Mouse (Mus musculus): Measurements from ENCODE around the gene Pnmal1. TPM values are rescaled to one million over a fixed set of nuclear protein-coding genes. Genes with fewer than 3 reads are reported as not detected.

Pnmal1 gene
- polyA plus RNA-seq, 1 experiment from 2014 or later = 1.8 TPM

DNA sequence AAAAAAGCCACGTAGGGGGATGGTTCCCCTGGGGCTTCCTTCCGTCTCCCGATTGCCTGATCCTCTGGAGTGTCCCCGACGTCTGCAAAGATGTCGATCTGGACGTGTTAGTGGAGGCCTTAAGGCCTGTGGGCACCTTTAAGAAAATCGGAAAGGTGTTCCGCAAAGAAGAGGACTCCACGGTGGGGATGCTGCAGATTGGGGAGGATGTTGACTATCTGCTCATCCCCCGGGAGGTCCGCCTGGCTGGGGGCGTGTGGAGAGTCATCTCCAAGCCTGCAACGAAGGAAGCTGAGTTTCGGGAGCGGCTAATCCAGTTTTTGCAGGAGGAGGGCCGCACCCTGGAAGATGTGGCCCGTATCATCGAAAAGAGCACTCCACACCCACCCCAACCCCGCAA lies 34.9 kb downstream of the Pnmal1 start:
- Histone ChIP-seq H3K27me3 (ENCODE audit: control insufficient read depth, insufficient read depth, low read length) (no peaks in the 10 kb centered on the region), H3K9me3 (ENCODE audit: control insufficient read depth, low read length) (no peaks in the 10 kb centered on the region), H3K27ac (replicated peaks) (peak overlapping the region; percentile 85), H3K4me2 (replicated peaks; ENCODE audit: low read depth) (peak overlapping the region; percentile 67), H3K4me1 (replicated peaks; ENCODE audit: control insufficient read depth, insufficient read depth) (peaks cover 2% of the 10 kb centered on the region; the same call in 1 of the 2 replicates), H3K36me3 (ENCODE audit: control insufficient read depth, insufficient read depth, low read length) (no peaks in the 10 kb centered on the region), H3K9ac (ENCODE audit: low read length) (peak overlapping the region; percentile 70), H3K4me3 (ENCODE audit: low read depth, low read length) (peak overlapping the region; percentile 57)
- WGBS = 3% methylated on average over 20 of the region's 20 CpGs
- peak; percentile 20 for DNase-seq (ENCODE audit: low spot score)
- no peak for ATAC-seq (ENCODE audit: low FRiP score, low TSS enrichment)
- TF ChIP-seq EP300 (optimal IDR thresholded peaks at IDR 0.05) = no peak
- TF ChIP-seq CTCF (IDR thresholded peaks at IDR 0.05; ENCODE audit: low read depth) = no peak

DNA sequence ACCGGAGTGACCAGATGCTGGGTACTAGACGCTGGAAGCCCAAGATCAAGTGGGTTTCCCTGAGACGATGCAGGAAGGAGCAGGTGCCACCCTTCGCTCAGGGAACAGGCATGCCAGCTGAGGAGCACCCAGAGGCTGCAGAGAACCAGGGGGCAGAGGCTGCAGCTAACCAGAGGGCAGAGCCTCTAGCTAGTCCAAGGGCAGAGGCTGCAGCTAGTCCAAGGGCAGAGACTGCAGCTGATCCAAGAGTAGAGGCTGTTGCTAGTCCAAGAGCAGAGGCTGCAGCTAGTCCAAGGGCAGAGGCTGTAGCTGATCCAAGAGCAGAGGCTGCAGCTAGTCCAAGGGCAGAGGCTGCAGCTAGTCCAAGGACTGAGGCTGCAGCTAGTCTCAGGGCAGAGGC lies 35.9 kb downstream of the Pnmal1 start:
- Histone ChIP-seq H3K27ac (replicated peaks) (no peak overlapping the region), H3K9me3 (ENCODE audit: control insufficient read depth, low read length) (no peaks in the 10 kb centered on the region), H3K4me1 (replicated peaks; ENCODE audit: control insufficient read depth, insufficient read depth) (peaks cover 2% of the 10 kb centered on the region; the same call in 1 of the 2 replicates), H3K9ac (ENCODE audit: low read length) (peak overlapping the region; percentile 70), H3K4me3 (ENCODE audit: low read depth, low read length) (peak overlapping the region; percentile 57), H3K27me3 (ENCODE audit: control insufficient read depth, insufficient read depth, low read length) (no peaks in the 10 kb centered on the region), H3K36me3 (ENCODE audit: control insufficient read depth, insufficient read depth, low read length) (peaks cover under 1% of the 10 kb centered on the region; the same call in 1 of the 2 replicates), H3K4me2 (replicated peaks; ENCODE audit: low read depth) (peak overlapping the region; percentile 67)
- DNase-seq (ENCODE audit: low spot score) = peak; percentile 12
- ATAC-seq (ENCODE audit: low FRiP score, low TSS enrichment) = no peak
- WGBS = 53% methylated on average over 4 of the region's 4 CpGs
- TF ChIP-seq EP300 (optimal IDR thresholded peaks at IDR 0.05) = no peak
- TF ChIP-seq CTCF (IDR thresholded peaks at IDR 0.05; ENCODE audit: low read depth) = no peak

DNA sequence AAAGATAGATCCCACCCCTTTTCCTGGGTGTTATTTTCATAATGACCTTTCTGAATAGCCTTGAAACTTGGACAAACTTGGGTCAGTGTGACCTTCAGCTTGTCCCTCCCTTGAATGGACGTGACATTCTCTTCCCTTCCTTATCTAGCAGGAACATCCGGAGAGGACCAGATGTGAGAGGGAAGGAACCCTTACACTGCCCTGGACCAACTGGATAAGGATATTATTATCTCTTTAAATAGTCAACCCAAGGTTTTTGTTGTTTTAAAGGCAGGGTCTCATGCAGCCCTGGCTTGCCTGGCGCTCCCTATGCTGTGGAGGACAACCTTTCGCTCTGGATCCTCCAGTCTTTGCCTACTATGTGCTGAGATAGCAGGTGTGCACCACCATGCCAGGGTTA lies 39.8 kb downstream of the Pnmal1 start:
- no peak overlapping the region for H3K4me2 ChIP-seq (replicated peaks; ENCODE audit: low read depth)
- no peak for DNase-seq (ENCODE audit: low spot score)
- no peak for TF ChIP-seq CTCF (IDR thresholded peaks at IDR 0.05; ENCODE audit: low read depth)
- no peak for TF ChIP-seq EP300 (optimal IDR thresholded peaks at IDR 0.05)
- H3K36me3 ChIP-seq (ENCODE audit: control insufficient read depth, insufficient read depth, low read length) = peaks cover 4% of the 10 kb centered on the region
- 58% methylated on average over 4 of the region's 4 CpGs for WGBS
- no peak overlapping the region for H3K27ac ChIP-seq (replicated peaks)
- H3K4me1 ChIP-seq (replicated peaks; ENCODE audit: control insufficient read depth, insufficient read depth) = no peaks in the 10 kb centered on the region
- no peaks in the 10 kb centered on the region for H3K9me3 ChIP-seq (ENCODE audit: control insufficient read depth, low read length)
- H3K9ac ChIP-seq (ENCODE audit: low read length) = no peak overlapping the region
- ATAC-seq (ENCODE audit: low FRiP score, low TSS enrichment) = no peak
- no peaks in the 10 kb centered on the region for H3K27me3 ChIP-seq (ENCODE audit: control insufficient read depth, insufficient read depth, low read length)
- no peak overlapping the region for H3K4me3 ChIP-seq (ENCODE audit: low read depth, low read length)

DNA sequence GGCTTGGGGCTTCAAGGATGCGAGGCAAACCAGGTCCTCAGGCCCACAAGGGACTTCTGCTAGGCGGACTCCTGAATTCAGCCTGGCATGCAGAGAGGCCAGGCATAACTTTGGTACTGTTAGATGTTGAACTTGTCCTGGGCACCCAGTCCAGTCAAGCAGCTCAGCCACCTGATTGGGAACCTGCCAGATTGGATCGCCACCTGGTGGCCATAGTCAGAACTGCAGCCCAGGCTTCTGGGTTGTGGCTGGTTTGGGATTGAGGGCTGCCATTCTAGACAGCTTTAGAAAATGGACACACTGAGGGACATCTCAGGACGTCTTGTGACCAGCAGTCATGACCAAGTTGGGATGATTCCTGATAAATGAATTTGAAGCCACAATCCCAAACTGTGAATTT lies 40.2 kb downstream of the Pnmal1 start:
- Histone ChIP-seq H3K27ac (replicated peaks) (no peak overlapping the region), H3K36me3 (ENCODE audit: control insufficient read depth, insufficient read depth, low read length) (peaks cover 7% of the 10 kb centered on the region), H3K27me3 (ENCODE audit: control insufficient read depth, insufficient read depth, low read length) (no peaks in the 10 kb centered on the region), H3K9ac (ENCODE audit: low read length) (no peak overlapping the region), H3K4me3 (ENCODE audit: low read depth, low read length) (no peak overlapping the region), H3K4me2 (replicated peaks; ENCODE audit: low read depth) (no peak overlapping the region), H3K9me3 (ENCODE audit: control insufficient read depth, low read length) (no peaks in the 10 kb centered on the region), H3K4me1 (replicated peaks; ENCODE audit: control insufficient read depth, insufficient read depth) (no peaks in the 10 kb centered on the region)
- 26% methylated on average over 4 of the region's 4 CpGs for WGBS
- TF ChIP-seq CTCF (IDR thresholded peaks at IDR 0.05; ENCODE audit: low read depth) (peak; percentile 98), EP300 (optimal IDR thresholded peaks at IDR 0.05) (no peak)
- DNase-seq (ENCODE audit: low spot score) = peak; percentile 90
- peak; percentile 28; the same call in 1 of the 2 replicates for ATAC-seq (ENCODE audit: low FRiP score, low TSS enrichment)

DNA sequence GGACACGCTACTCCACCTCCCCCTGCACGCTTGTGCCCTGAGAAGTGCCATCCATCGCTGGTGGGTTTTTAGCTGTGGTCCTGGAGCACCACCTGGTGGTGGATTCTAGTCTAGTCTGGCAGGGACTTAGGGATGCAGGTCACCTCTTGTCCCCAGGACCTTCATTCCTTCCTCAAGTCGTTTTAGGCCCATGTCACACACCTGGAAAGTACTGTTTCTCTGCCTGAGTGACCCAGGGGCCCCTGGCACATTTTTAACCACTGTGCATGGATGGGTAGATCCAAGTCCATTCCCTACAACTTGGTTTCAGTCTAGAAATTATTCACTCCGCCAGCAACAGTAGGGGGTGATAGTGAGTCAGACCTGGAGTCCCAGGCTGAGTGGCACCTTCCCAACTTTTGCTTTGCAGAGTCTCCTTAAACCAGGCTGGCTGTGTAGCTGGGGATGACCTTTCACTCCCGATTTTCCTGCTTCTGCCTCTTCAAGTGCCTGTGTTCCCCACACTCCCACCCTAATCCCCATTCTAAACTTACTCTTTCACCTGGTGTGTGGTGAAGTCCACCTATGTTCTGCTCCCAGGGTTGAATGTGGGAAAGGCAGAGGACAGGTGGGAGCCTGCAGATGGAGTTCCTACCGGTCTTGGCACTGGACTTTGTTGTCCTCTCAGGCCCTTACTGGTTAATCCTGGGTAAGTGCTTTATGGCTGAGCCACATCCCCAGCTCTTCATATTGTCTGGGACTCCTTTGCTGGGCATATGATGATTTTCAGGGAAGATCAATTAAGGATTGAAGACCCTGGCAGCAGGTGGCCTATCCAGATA lies 43.1 kb downstream of the Pnmal1 start:
- WGBS = 10% methylated on average over 7 of the region's 7 CpGs
- Histone ChIP-seq H3K9me3 (ENCODE audit: control insufficient read depth, low read length) (no peaks in the 10 kb centered on the region), H3K27ac (replicated peaks) (0 out of 2 replicates have a peak overlapping the region, but pooled peaks have one; percentile 13), H3K4me2 (replicated peaks; ENCODE audit: low read depth) (no peak overlapping the region), H3K4me1 (replicated peaks; ENCODE audit: control insufficient read depth, insufficient read depth) (no peaks in the 10 kb centered on the region), H3K36me3 (ENCODE audit: control insufficient read depth, insufficient read depth, low read length) (peaks cover 18% of the 10 kb centered on the region), H3K9ac (ENCODE audit: low read length) (no peak overlapping the region), H3K27me3 (ENCODE audit: control insufficient read depth, insufficient read depth, low read length) (no peaks in the 10 kb centered on the region), H3K4me3 (ENCODE audit: low read depth, low read length) (no peak overlapping the region)
- DNase-seq (ENCODE audit: low spot score) (peak; percentile 86), ATAC-seq (ENCODE audit: low FRiP score, low TSS enrichment) (peak; percentile 67)
- TF ChIP-seq EP300 (optimal IDR thresholded peaks at IDR 0.05) (no peak), CTCF (IDR thresholded peaks at IDR 0.05; ENCODE audit: low read depth) (peak; percentile 86)

Data from stomach, postnatal 0 days (tissue).